Mouse (Mus musculus) limb, embryonic 10.5 days (tissue): ENCODE measurements at regions not wholly inside any gene's neighbourhood (a gene's known extent, or its start where the extent isn't known, plus 50 kb on each side); places are given as distances from the start of the nearest gene placed in this dataset.

ENCODE experiments used
- DNase-seq: peaks from one replicate; pipeline ENCODE4 v3.0.0-alpha.2; 2017; ENCODE audit warnings: low spot score
- H3K27ac ChIP-seq: fragments of 300-500 bp; sonication (generic); 2 replicates; pipeline ENCODE4 v1.5.1; 2016; ENCODE audit warnings: mild to moderate bottlenecking
- H3K27me3 ChIP-seq: fragments of 300-500 bp; sonication (generic); 2 replicates; pipeline ENCODE4 v1.6.1; 2016; ENCODE audit warnings: low read depth, mild to moderate bottlenecking; ENCODE audit not compliant: poor library complexity, severe bottlenecking
- H3K36me3 ChIP-seq: fragments of 300-500 bp; sonication (generic); 2 replicates; pipeline ENCODE4 v1.6.1; 2016; ENCODE audit warnings: mild to moderate bottlenecking, moderate library complexity
- H3K4me1 ChIP-seq: fragments of 300-500 bp; sonication (generic); 2 replicates; pipeline ENCODE4 v1.6.1; 2016
- H3K4me3 ChIP-seq: fragments of 300-500 bp; sonication (generic); 2 replicates; pipeline ENCODE4 v1.5.1; 2016; ENCODE audit warnings: mild to moderate bottlenecking, moderate library complexity
- H3K9me3 ChIP-seq: fragments of 300-500 bp; sonication (generic); replicated peaks from 2 replicates; pipeline ENCODE4 v1.6.1; 2016; ENCODE audit warnings: mild to moderate bottlenecking
- WGBS: fragments of 180-500 bp; shearing (Covaris S2); methylation state at CpG from one replicate; pipeline ENCODE4 v1.1.7; 2016; 5-methylcytosine and 5-hydroxymethylcytosine counted together

DNA sequence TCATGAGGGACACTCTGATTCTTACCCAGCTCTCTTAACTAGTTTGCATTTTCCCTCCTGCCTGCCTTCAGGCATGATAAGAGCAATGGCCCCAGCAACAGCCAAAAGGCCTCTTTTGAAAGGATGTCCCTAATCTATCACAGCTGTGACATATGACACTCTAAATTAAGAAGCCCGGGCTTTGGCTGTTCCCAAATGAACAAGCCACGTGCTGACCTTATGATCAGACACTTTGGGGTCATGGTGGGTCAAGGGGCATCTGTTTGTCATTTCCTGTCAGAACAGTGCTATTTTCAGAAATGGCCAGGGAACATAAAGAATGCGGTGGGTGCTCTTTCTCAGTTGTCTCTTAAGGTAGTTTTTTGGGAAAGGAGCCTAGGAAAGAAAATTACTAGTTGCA is 463.5 kb downstream of the Slc4a3 start:
- Histone ChIP-seq H3K27ac (peak overlapping the region; percentile 72), H3K9me3 (no peaks in the 10 kb centered on the region), H3K36me3 (peaks cover 6% of the 10 kb centered on the region; the same call in 1 of the 2 replicates), H3K27me3 (no peaks in the 10 kb centered on the region), H3K4me3 (no peak overlapping the region), H3K4me1 (peaks cover 52% of the 10 kb centered on the region)
- peak; percentile 78 for DNase-seq
- 3% methylated on average over 3 of the region's 3 CpGs for WGBS

DNA sequence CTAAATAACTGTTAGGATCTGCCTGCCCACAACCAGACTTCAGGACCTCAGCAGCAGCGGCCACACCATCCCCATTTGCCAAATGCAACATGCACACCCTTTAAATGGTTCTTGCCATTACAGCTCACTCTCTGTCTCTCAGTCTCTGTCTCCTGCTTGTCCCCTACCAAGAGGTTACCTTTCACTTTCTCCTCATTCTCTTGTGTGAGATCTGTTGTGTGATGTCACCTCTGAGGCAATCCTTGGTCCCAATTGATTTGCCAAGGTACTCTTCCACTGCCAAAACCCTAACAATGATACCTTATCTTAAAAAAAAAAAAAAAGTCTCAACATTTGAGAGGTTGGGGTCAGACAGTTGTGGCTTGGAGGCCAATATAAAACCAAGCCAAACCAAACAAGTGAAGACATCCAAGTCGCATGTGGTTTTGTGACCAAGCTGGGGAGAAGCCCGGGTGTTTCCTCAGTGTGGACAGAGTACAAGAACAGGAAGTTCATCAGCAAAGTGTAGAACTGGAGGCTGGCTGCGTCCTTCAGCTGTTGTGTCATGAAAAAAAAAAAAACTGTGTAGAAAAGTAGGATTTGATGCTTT is 464.2 kb downstream of the Slc4a3 start:
- H3K27ac ChIP-seq: peak overlapping the region; percentile 72

DNA sequence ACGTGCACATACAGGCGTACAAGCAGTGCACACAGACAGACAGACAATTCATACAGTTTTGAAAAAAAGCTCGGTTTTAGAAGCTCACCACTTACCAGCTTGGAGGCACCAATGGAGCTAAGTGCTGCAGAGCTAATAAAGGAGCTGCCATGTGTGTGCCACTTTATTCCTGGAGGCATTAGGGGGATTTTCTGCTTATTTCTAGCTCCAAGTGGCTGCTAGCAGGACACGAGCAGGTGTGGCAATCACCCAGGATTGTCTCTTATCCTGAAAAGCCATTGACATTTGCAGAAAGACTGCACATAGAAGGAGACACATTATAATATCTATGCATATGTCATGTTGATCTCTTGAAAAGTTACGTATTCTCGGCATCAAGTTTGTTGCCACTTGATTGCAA is 472.5 kb downstream of the Slc4a3 start:
- H3K27me3 ChIP-seq: no peaks in the 10 kb centered on the region
- 85% methylated on average over 6 of the region's 6 CpGs for WGBS
- no peaks in the 10 kb centered on the region for H3K36me3 ChIP-seq
- H3K4me1 ChIP-seq: peaks cover 18% of the 10 kb centered on the region
- no peak overlapping the region for H3K27ac ChIP-seq
- DNase-seq: no peak
- no peaks in the 10 kb centered on the region for H3K9me3 ChIP-seq
- no peak overlapping the region for H3K4me3 ChIP-seq

More for the DNA sequence above, 464.2 kb downstream of the Slc4a3 start:
- peaks cover 6% of the 10 kb centered on the region; the same call in 1 of the 2 replicates for H3K36me3 ChIP-seq
- H3K4me3 ChIP-seq: no peak overlapping the region
- H3K9me3 ChIP-seq: no peaks in the 10 kb centered on the region
- H3K4me1 ChIP-seq: peaks cover 52% of the 10 kb centered on the region
- WGBS: 75% methylated on average over 4 of the region's 4 CpGs
- no peak for DNase-seq
- no peaks in the 10 kb centered on the region for H3K27me3 ChIP-seq

DNA sequence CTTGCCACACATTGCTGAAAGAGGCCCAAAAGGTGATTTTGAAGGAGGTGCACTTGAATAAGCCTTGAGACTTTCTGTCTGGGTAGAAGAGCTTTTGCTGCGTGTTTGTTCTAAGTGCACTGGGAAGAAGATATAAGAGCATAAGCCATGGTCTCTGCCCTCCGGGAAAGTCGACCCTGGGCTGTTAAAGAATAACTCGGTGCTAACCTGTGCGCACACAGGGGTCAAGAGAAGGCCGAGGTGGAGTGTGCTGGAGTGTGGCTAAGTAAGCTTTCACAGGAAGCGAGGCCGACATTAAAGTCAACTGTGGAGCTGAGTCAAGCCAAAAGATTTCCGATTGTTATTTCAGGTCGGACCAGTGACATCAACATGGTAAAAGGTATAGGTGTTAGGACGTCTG is 473.0 kb downstream of the Slc4a3 start:
- DNase-seq: no peak
- Histone ChIP-seq H3K27me3 (no peaks in the 10 kb centered on the region), H3K4me3 (no peak overlapping the region), H3K9me3 (no peaks in the 10 kb centered on the region), H3K27ac (no peak overlapping the region), H3K4me1 (peaks cover 18% of the 10 kb centered on the region), H3K36me3 (no peaks in the 10 kb centered on the region)
- 84% methylated on average over 11 of the region's 11 CpGs for WGBS

DNA sequence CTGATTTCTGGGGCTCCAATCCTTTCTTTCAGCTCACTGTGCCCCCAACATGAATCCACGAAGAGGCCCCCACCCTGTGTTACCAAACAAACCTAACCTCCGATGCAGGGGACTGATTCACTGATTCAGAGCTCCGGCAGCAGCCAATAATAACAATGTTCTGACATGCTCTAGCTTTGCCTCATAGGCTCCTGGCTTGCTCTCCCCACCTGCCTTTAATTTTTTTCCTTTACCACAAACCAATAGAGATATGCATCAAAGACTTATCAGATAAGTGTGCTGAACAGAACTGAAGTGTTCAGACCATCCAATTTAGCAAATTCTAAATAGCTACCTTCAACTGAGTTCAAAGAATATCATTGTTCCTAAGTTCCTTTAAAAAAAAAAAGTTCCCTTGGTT is 478.6 kb downstream of the Slc4a3 start:
- Histone ChIP-seq H3K4me3 (no peak overlapping the region), H3K27ac (peak overlapping the region; percentile 36; the same call in 1 of the 2 replicates), H3K9me3 (no peaks in the 10 kb centered on the region), H3K36me3 (no peaks in the 10 kb centered on the region), H3K4me1 (peaks cover 25% of the 10 kb centered on the region; the same call in 1 of the 2 replicates), H3K27me3 (no peaks in the 10 kb centered on the region)
- 71% methylated on average over 3 of the region's 3 CpGs for WGBS
- no peak for DNase-seq

DNA sequence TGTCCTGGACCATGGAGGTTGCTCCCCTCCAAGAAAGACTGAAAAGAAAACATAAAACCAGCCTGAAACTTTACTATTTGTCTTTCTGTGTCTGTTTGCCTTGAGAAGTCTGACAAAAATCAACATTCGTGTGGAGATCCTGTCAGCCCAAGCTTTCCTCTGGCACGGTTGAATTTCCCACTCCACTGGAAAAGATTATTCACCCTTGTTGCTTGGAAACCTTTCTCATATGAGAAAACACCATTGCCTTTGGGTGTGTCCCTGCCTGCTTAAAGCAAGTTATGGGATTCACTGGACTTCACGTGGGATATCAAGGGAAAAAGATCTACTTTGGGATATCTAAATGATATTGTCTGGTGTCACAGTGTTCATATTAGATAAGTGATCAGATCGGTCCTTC is 479.3 kb downstream of the Slc4a3 start:
- H3K4me3 ChIP-seq: no peak overlapping the region
- no peak for DNase-seq
- 86% methylated on average over 4 of the region's 4 CpGs for WGBS
- peak overlapping the region; percentile 40; the same call in 1 of the 2 replicates for H3K27ac ChIP-seq
- H3K4me1 ChIP-seq: peaks cover 32% of the 10 kb centered on the region
- H3K27me3 ChIP-seq: no peaks in the 10 kb centered on the region
- H3K36me3 ChIP-seq: no peaks in the 10 kb centered on the region
- H3K9me3 ChIP-seq: no peaks in the 10 kb centered on the region

DNA sequence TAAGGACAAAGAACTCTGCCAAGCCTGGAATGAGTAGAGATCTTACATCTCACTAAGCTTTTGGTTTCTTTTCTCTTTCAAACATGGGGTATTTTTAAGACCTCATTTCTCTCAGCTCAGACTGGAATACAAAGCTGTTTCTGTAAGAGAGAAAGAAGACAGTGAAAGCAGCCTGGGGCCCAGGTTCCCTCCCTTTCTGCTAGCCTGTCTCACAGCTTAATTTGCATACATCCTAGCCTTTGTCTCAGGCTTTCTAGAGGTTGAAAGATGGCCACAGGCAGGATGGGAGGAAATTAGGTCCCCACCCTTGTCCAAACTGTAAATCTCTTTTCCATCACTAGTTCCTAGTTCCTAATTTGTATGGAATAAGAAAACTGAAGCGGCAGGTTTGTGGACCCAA is 483.0 kb downstream of the Slc4a3 start:
- Histone ChIP-seq H3K9me3 (no peaks in the 10 kb centered on the region), H3K4me1 (peaks cover 44% of the 10 kb centered on the region), H3K27ac (peak overlapping the region; percentile 51), H3K36me3 (no peaks in the 10 kb centered on the region), H3K4me3 (no peak overlapping the region), H3K27me3 (no peaks in the 10 kb centered on the region)
- no peak for DNase-seq
- WGBS: 72% methylated on average over 1 of the region's 1 CpGs

DNA sequence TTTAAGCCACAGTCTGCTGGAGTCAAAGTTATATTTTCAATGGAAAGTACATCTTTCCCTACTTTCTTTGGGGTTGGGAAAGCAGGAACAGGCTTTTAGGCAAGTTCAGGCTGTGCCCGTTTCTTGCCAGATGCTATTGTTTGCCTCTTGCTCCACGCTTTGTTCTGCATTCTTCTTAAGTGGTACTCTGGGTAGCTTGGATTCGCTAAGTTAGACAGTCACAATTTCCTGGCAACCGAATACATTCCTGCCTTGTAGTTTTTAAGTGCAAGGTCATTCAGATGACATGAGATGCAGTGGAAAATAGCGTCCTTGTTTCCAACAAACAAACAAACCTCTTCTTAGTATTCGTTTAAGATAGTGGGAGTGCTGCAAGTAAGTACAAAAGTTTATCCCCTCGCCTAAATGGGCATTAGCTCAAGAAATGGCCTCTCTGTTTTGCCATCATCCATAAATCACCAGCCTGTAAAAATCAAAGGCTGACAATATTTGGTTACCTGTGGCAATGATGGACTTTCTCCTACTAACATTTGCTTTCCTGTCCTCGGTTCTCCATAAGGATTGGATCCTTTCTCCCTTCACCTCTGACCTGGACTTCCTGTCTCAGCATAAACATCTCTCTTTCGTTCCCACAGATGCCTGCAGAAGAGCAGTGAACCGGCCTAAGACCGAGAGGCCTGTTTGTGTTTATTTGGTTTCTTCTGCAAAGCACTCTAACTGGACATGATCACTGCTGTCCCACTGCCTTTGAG is 485.3 kb downstream of the Slc4a3 start:
- 40% methylated on average over 11 of the region's 11 CpGs for WGBS
- Histone ChIP-seq H3K9me3 (no peaks in the 10 kb centered on the region), H3K27me3 (no peaks in the 10 kb centered on the region), H3K4me3 (no peak overlapping the region), H3K36me3 (no peaks in the 10 kb centered on the region), H3K27ac (peak overlapping the region; percentile 64), H3K4me1 (peaks cover 34% of the 10 kb centered on the region)
- DNase-seq: no peak

DNA sequence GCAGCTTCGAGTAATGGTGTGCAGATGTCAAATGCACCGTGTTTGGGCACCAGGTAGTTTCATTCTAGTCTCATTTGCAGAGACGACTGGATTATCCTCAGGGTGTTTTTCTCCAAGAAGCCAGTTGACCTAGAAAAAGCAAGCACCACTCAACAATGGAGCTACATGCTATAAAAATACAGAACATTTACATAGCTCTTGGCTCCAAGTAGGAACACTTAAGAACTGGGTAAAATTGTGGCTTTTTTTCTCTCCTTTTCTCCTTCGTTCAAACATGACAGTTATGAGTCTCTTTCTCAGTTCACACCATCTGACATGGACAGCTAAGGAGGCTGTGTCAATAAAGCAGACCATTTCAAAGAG is 485.8 kb downstream of the Slc4a3 start:
- peaks cover 34% of the 10 kb centered on the region for H3K4me1 ChIP-seq
- WGBS: 15% methylated on average over 4 of the region's 4 CpGs
- H3K27ac ChIP-seq: peak overlapping the region; percentile 64; the same call in 1 of the 2 replicates
- DNase-seq: no peak
- no peaks in the 10 kb centered on the region for H3K36me3 ChIP-seq
- H3K4me3 ChIP-seq: no peak overlapping the region
- H3K27me3 ChIP-seq: no peaks in the 10 kb centered on the region
- H3K9me3 ChIP-seq: no peaks in the 10 kb centered on the region

DNA sequence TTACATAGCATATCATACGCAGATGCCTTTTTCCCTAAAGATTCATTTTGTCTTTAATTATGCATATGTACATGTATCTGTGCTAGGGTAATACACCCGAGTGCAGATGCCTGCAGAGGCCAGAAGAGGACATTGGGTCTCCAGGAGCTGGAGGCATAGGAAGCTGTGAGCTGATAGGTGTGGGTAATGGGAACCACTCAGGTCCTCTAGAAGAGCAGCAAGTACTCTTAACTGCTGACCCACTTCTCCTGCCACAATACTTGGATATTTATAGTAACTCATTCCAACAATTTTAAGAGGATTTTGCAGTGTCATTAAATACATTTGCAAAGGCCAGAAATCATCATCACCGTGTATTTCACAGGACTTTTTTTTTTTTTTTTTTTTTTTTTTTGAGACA is 486.6 kb downstream of the Slc4a3 start:
- Histone ChIP-seq H3K27ac (no peak overlapping the region), H3K27me3 (no peaks in the 10 kb centered on the region), H3K36me3 (no peaks in the 10 kb centered on the region), H3K9me3 (no peaks in the 10 kb centered on the region), H3K4me1 (peaks cover 34% of the 10 kb centered on the region), H3K4me3 (no peak overlapping the region)
- WGBS: 91% methylated on average over 3 of the region's 3 CpGs
- DNase-seq: no peak

DNA sequence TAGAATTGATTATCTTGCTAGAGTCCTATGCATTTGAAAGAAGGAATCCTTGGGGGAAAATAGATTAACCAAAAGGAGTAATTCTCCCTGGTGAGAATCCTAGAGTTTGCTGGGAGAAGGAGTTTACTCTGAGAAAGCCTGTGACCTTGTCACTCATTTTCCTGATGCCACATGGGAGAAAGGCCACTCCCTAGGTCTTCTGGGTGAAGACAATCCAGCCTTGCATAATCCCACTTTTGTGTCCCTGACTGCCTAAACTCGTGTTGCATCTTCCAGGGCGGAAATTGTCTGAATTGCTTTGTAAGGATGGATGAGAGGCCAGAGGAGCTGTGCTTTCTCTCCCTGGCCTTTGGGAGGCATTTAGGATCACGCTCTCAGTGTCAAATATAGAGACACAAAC is 490.2 kb downstream of the Slc4a3 start:
- Histone ChIP-seq H3K36me3 (no peaks in the 10 kb centered on the region), H3K4me3 (no peak overlapping the region), H3K27me3 (no peaks in the 10 kb centered on the region), H3K4me1 (peaks cover 17% of the 10 kb centered on the region), H3K9me3 (no peaks in the 10 kb centered on the region), H3K27ac (no peak overlapping the region)
- no peak for DNase-seq
- 56% methylated on average over 3 of the region's 3 CpGs for WGBS

DNA sequence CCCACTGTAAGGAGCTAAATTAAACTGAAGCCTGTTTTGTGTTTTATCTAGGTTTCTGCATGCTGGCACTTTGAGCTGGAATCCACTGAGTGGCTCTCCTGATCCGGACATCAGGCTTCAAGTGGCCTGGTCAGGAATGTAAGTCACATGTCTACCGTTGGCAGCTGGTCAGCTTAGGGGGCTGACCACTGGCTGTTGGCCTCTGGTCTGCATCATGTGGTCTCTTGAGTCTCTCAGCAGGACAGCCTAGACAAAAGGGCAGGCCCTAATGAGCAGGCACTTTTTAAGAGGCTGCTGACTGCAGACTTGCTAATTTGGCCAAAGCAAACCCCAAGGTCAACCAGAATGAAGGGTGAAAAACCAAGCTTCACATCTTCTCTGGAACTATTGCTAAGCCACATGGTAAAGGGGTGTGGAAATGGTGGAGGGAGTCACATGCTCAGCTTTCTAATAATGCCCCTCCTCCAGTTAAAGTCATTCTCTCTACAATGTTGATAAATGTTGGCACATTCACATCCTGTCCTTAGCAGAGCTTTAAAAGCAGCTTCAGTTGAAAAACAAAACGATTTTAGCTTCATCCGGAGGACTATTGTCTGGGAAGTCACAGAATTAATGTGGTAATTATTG is 493.1 kb downstream of the Slc4a3 start:
- DNase-seq: peak; percentile 40
- no peaks in the 10 kb centered on the region for H3K27me3 ChIP-seq
- H3K36me3 ChIP-seq: no peaks in the 10 kb centered on the region
- no peak overlapping the region for H3K4me3 ChIP-seq
- 0 out of 2 replicates have a peak overlapping the region, but pooled peaks have one; percentile 20 for H3K27ac ChIP-seq
- H3K4me1 ChIP-seq: peaks cover 12% of the 10 kb centered on the region
- WGBS: 64% methylated on average over 4 of the region's 4 CpGs
- H3K9me3 ChIP-seq: no peaks in the 10 kb centered on the region

DNA sequence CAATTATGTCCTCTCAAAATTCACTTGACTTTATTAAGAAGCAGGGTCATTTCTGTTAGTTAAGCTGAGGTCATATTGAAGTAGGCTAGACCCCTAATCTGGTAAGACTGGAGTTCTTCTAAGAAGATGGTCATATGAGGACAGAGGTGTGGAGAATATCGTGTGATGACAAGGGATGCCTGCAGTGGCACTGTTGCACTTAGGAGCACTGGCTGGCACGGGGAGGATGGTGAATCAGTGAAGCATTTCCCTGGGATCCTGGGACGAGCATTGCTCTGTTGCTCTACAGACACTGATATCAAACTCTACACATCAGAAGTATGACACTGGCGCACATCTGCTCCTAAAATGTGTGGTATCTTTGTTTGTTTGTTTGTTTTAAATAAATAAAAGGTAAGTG is 493.6 kb downstream of the Slc4a3 start:
- Histone ChIP-seq H3K4me1 (peaks cover 12% of the 10 kb centered on the region), H3K27me3 (no peaks in the 10 kb centered on the region), H3K27ac (0 out of 2 replicates have a peak overlapping the region, but pooled peaks have one; percentile 20), H3K36me3 (no peaks in the 10 kb centered on the region), H3K9me3 (no peaks in the 10 kb centered on the region), H3K4me3 (no peak overlapping the region)
- DNase-seq: no peak
- WGBS: 89% methylated on average over 4 of the region's 4 CpGs
